Mouse (Mus musculus) bone marrow macrophage, adult 2 months (primary cell): Measurements from ENCODE around the gene Ndst2.

Source experiments
- CTCF ChIP-seq: IDR thresholded peaks from 2 replicates; pipeline ENCODE4 v1.5.1; 2012; ENCODE audit warnings: low read depth, mild to moderate bottlenecking, low read length, moderate library complexity
- POLR2A ChIP-seq: IDR thresholded peaks from 2 replicates; pipeline ENCODE4 v1.6.1; 2012; ENCODE audit warnings: mild to moderate bottlenecking, low read depth, low read length, borderline replicate concordance

GRCm38 (mm10) chr14:20782860-20783259, 48.5 kb upstream of the Ndst2 start:
- no peak for TF ChIP-seq POLR2A
- TF ChIP-seq CTCF, result no peak
